Mouse (Mus musculus) left cerebral cortex, postnatal 25 days (tissue): Measurements from ENCODE around the gene Pik3c2a. TPM values are rescaled to one million over a fixed set of nuclear protein-coding genes. Genes with fewer than 3 reads are reported as not detected.

Experiments
- DNase-seq, 2 experiments: peaks; one replicate each; pipeline ENCODE4 v3.0.0; 2022; ENCODE audit warnings: low spot score in 2 of 2, mixed read lengths in 1 of 2
- intact Hi-C: fragments of 180-260 bp; cut with DNase I; formaldehyde crosslinking; loops from one replicate; pipeline ENCODE4 v1.15.1; 2025
- total RNA-seq, 2 experiments: library from RNA; stranded (reverse); gene quantifications; 2 replicates each; pipeline ENCODE4 v1.2.3; 2021

Pik3c2a gene
- 10 to 100 TPM; 22.3 to 27.9 TPM for total RNA-seq

DNA sequence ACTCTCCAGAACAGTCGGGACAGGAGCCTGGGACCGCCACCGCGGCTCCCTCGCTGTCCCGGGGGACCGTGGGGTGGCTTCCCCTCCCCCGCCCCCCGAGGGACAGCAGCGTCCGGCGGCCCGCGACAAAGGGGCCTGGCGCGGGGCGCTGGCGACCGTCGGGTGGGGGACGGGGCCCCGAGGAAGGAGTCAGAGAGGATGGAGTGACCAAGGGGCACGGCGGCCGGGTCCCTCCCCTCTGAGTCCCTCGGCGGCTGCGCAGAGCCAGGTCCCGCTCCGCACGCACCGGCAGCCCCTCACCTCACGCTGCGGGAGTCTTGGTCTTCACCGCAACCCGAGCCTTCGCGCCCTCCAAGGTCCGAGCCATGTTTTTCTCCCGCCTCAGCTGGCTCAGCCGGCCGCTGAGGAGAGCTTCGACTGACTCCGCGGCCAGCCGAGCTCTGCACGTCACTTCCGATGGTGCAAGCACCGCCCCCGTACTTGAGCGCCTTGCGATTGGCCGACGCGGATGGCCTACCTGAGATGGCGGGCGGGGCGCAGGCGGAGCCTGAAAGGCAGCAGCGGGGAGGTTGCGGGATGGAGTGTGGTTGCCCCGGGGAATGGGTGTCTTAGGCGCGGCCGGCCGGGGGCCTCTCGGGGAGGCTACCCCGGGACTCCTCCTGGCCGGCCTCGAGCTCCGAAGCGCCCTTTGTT is at the start of gene Pik3c2a:
Pik3c2a (minus strand) TSS at position 446 of the 693 bp plus-strand sequence.
- peak; percentile 95 to 98 for DNase-seq
- intact Hi-C loops, result loop anchor here (5.0 kb wide), 1 partner anchor 59 kb away; the partner anchor contains the start of gene Nucb2

DNA sequence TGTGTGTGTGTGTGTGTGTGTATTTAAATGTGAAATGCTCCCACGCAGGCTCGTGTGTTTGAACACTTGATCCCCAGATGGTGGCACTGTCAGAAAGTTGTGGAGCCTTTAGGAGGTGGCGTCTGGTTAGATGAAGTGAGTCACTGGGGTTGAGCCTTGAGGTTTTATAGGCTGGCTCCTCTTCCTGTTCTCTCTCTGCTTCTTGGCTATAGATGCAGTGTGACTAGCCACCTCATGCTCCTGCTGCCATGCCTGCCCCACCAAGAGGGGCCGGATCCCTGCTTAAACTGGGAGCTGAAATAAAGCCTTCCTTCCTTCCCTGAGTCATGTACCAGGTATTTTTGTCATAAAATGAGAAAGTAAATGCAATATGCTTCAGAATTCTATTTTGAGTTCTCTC is 47.9 kb upstream of the Pik3c2a start:
- peak in 1 of 2 experiments; percentile 19 for DNase-seq
- intact Hi-C loops, result no loop called here

DNA sequence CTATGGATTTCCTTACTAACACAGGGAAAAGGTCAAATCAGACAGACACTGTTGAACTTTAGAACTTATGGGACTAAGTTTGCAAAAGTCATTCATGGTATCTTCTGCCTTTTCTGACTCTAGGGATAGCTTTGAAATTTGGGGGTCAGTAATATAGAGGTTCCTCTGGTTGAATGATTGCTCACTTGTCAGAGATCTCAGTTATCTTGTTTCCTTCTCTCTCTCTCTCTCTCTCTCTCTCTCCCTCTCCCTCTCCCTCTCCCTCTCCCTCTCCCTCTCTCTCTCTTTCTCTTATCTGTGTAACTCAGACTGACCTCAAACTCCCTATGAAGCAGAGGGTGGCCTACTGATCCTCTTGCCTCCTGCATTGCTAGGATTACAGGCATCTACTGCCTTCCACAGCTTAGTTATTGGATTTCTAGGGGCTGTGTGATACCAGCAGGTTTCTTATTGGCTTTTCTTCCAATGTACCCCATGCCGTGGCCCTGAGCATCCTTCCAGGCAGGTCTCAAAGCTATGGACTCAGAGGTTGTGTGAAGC is 41.9 kb upstream of the Pik3c2a start:
- intact Hi-C loops, result no loop called here
- DNase-seq, result no peak

DNA sequence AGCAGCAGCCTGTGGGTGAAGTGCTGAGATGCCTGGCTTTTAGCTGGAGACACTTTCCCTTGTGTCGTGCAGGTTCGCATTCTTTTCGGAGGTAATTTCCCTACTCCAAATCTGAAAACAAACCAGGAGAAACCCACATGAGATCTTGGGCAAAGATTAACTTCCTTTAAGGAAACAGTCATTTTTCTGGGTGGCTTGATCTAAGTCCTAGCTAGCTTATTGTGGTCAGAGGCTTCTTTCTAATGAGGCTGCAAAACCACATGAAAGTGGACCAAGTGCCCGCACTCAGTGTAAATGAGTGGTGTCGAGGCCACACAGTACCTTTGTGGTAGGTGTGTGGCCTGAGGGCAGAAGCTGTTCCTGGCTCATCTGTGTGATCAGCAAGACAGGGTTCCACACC is 41.0 kb upstream of the Pik3c2a start:
- DNase-seq, result no peak
- intact Hi-C loops, result no loop called here

DNA sequence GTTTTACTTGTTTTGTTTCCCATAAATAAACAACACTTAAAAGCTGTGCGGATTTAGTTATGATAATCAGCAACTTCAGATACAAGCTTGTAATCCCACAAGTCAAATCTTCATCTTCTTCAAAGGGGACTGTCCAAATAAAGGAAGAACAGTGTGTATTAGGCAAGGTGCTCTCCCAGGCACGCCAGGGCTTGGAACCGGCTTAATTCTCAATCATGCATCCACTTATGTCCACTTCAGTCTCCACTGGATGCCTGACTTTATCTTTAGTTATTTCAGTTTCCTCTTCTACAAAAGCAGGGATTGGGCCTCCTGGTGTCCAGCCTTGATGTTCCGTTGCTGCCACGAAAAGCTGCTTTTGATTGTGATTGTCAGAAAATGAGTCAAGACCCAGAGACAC is 40.5 kb upstream of the Pik3c2a start:
- no peak for DNase-seq
- intact Hi-C loops, result no loop called here

DNA sequence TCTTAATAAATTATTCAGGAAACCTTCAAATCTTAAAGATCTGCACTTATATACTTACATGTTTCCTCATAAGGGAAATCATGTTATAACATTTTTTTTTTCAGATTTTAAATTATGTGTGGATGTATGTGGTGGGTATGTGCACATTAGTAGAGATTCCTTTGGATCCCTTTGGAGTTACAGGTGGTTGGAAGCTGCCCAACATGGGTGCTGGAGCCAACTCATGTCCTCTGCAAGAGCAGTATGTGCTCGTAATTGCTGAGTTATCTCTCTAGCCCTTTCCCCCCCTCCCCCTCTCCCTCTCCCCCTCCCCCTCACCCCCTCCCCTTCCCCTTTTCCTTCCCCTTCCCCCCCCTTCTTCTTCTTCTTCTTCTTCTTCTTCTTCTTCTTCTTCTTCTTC is 39.9 kb upstream of the Pik3c2a start:
- intact Hi-C loops, result no loop called here
- DNase-seq, result no peak

DNA sequence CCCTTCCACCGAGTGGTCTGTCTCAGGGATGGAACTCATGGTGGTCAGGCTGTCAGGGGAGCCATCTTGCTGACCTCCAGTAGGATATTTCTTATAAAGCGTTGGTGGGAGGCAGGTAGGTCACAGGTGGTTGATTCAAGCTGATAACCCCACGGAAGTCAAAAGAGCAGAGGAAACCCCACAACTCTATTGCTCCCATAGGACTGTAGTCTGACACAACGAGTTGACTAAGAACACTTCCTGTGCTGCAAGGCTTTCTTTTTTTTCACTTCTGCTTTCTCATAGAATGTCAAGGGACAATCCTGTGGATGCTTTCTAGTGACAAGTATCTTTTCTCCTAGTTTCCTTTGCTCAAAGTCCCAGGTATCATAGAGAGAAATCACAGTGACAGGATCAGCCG is 33.0 kb upstream of the Pik3c2a start:
- intact Hi-C loops, result no loop called here
- no peak for DNase-seq

DNA sequence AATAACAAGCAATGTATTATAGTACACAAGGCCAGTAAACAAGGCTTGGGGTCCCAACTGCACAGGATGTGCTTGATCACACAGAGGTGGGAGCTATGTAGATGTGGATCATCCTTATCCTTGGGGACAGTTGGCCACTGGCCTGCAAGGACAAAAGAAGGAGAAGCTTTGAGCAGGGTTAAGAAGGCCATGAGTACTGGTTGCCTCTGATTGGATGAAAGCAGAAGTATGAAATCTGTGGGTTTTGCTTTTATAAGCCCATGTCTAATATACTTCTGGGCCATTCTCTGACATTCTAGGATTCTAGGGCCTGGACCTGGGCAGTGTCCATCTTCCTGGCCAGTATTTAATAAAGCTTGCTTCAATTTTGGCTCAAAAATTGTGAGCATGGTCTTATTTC is 32.6 kb upstream of the Pik3c2a start:
- intact Hi-C loops, result no loop called here
- DNase-seq, result no peak

DNA sequence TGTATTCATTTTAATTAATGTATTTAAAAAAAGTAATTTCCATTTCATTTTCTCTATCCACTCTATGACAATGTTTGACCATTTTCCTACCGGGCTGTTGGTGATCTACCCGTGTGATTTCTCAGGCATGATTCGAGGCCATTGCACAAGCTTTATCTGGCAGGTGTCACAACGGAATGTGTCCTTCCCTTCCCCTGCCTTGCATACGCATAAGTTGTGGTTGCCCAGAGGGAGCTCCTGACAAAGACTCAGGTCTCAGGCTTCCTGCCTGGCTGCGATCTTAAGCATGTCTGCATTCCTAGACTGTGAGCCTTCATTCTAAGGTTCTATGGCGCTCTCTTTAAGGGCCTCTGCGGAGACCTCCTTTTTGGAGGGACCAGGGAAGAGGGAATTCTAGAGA is 18.9 kb upstream of the Pik3c2a start:
- no peak for DNase-seq
- intact Hi-C loops, result no loop called here

DNA sequence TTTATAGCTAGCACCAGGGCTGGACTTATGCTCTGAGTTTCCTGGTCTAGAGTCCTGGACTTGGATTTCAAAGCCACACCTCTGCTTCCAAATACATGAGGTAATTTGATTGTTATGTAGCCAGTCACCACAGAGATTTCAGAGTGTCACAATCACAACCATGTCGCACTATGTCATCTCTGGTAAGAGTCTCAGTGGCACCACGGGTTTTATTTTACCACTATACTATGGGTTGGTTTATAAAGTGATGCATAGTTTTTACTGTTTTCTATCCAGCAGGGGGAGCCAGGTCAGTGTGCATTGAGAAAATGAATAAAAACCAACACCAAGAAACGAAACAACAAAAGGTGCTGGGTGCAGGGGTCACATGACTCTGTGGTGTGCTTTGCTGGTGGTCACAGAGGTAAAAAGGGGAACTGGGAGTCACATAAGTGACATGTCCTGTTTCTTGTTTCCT is 15.8 kb upstream of the Pik3c2a start:
- intact Hi-C loops, result loop anchor here (5.0 kb wide), 2 partner anchors 43 to 148 kb away; partner anchors contain the start of gene Nucb2

DNA sequence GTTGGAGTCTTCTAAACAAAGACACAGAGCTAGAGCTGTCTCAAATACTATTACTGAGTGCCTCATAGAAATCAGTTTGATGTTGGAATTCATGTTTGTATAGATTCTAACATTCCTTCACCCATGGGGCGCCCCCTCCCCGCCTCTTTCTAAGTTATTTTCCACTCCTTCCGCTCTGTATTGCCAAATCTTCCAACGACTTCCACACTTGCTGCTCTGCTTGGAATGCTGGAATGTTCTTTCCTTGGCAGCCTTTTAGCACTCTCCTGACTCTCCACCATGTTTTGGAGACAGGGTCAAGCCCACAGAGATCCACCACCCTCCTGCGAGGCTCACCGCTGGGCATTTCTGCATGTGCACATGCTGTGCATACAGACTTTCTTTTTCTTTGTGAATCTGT is 14.1 kb upstream of the Pik3c2a start:
- DNase-seq, result no peak
- intact Hi-C loops, result loop anchor here (5.0 kb wide), 2 partner anchors 45 to 150 kb away; partner anchors contain the start of gene Nucb2

More for the DNA sequence above, 15.8 kb upstream of the Pik3c2a start:
- DNase-seq, result peak in 1 of 2 experiments; percentile 26

DNA sequence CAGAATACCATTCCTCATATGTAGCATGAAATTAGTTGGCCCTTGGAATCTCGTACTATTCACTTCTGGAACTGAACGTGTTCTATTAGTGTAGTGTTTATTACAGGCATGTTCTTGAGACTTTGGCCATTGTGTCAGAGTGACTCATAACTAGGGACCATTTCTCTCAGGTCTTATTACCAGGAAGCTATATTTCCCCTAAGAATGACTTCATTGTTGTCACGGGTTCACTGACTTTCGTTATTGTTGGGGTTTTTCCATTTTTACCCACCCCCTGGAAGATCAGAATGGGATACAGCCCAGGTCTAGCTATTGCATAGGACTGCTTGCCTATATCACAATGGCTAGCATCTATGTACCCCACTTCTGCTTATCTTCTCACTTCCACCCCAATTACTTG is 13.7 kb upstream of the Pik3c2a start:
- DNase-seq, result no peak
- intact Hi-C loops, result loop anchor here (5.0 kb wide), 2 partner anchors 45 to 150 kb away; partner anchors contain the start of gene Nucb2

DNA sequence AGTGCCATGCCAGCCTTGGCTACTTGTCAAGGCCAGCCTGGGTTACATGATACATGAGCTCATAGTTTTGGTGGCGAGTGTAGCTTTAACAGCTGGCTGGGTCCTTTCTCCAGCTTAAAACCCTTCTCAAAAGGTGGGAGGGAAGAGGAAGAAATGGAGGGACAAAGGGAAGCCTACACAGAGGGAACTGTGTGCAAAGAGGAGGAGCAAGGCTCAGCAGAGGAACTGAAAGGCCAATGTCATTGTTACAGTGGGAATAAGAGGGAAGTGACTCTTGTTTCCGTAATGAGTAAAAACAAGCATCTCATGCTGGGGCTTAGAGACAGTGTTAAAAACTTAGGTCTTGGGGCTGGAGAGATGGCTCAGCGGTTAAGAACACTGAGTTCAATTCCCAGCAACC is 3.4 kb upstream of the Pik3c2a start:
- no peak for DNase-seq
- intact Hi-C loops, result no loop called here

DNA sequence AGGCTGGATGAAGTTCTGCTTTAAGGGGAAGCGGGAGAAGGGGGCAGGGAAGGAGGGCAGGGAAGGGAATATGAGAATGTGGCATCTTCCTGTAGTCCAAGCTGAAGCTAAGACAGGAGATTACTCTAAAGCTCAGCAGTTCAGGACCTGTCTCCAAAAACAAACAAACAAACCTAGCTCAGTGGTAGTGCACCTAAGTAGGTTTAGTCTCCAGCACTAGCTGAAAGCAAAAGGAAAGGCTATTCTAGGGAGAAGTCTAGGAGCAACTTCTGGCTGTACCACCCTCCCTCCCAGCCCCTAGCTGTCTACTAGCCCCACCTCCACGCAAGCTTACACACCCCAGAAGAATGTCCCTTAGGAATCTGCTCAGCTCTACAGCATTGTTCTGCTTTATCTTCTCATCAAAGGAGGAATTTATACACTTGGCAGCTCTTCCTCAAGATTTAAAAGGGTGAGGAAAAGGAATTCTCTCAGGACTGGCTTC is 1.1 kb upstream of the Pik3c2a start:
- DNase-seq, result peak in 1 of 2 experiments; percentile 8
- intact Hi-C loops, result loop anchor here (5.0 kb wide), 1 partner anchor 58 kb away; the partner anchor contains the start of gene Nucb2

DNA sequence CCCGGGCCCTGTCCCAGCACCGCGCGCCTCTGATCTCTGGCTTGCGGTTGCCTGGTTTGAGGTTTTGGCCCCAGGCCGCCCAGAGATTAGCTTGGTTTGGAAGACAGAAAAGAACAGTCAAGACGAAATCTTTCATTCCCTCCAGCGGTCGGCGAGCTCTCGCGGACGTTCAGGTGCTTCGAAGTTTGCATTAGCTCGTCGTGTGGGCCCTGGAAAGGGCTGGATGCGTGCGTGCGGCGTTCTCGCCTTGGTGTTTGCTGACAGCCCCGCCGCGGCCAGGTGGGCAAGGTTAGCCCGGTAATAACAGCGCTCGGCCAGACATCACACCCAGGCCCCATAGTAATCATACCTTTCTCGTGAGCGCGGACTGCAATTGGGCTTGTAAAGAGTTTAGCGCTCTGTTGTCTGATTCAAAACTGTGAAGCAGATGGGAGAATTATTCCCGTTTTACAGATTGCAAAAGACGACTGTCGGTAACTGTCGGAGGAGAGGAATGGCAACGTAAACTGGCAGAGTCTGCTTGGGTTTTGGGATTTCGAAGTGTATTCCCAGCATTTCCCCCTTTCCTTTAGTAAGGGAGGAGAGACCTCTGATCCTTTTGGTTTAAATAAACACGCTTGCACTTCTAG is 562 bp upstream of the Pik3c2a start:
- intact Hi-C loops, result loop anchor here (5.0 kb wide), 1 partner anchor 58 kb away; the partner anchor contains the start of gene Nucb2
- no peak for DNase-seq

DNA sequence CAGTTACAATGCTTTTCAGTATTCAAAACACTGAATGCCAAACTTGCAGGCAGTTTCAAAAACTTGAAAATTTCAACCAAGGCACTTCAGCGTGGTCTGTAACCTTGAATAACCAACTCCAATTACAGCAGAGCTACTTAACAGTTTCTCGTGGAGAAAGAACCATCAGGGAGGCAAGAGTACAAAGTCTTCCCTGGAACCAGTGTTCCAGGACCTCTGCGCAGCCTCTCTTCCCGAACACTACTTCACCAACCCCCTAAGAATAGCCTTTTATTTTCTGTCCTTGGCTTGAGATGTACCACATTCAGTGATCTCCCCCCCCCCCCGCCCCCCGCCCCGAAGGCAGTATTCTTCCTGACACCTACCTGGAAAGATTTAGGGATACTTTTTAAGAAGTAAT is 1.0 kb downstream of the Pik3c2a start:
- DNase-seq, result no peak
- intact Hi-C loops, result loop anchor here (5.0 kb wide), 1 partner anchor 60 kb away; the partner anchor contains the start of gene Nucb2

DNA sequence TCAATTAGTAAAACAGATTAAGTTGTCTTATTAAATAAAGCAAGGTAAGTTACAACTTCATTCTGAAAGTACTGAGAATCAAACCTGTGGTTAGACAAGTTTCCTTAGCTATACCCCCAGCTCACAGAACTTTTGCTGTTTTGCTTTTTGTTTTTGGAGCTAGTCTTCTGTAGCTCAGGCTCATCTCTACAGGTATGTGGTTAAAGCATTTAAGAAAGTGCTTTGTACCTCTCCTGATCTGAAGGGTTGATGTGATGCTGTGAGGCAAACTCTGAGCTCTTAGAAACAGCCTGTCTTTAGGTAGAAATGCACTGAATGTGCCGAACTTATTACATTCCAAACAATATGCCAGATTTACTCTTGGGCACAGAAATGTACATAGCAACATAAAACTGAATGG is 1.9 kb downstream of the Pik3c2a start:
- intact Hi-C loops, result loop anchor here (5.0 kb wide), 1 partner anchor 61 kb away; the partner anchor contains the start of gene Nucb2
- DNase-seq, result no peak

DNA sequence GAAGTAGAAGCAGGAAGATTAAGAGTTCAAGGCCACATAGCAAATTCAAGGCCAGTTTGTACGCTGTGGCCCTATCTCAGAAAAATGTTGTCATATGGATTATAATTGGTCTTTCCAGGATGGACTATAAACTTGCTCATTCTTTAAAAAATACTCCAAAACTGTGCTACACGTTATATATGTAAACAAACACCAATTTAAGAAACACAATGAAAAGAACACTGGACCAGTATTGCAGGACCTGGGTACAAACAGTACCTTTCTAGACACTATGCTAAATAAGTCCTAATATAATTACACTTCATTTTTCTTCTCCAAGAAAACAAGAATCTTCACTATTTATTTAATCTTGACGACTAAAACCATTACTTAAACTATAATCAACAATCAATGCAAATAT is 11.6 kb downstream of the Pik3c2a start:
- no peak for DNase-seq
- intact Hi-C loops, result no loop called here

DNA sequence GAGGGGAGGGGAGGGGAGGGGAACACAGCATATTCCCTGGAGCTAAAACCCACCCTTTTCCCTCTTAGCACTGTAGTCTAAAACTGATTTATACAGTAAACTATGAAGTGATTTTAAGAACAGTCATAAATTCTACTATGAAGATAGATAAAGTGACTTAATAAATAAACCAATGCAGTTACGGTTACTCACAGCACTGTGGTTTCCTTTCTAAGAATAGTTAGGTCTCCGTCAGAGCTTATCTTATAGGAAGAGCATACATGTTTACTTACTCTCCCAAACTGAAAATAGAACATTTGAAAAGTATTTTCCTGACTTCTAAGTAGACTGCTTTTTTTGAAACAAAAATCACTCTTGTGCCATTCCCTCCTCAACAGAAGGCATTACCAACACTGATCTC is 12.3 kb downstream of the Pik3c2a start:
- intact Hi-C loops, result no loop called here

DNA sequence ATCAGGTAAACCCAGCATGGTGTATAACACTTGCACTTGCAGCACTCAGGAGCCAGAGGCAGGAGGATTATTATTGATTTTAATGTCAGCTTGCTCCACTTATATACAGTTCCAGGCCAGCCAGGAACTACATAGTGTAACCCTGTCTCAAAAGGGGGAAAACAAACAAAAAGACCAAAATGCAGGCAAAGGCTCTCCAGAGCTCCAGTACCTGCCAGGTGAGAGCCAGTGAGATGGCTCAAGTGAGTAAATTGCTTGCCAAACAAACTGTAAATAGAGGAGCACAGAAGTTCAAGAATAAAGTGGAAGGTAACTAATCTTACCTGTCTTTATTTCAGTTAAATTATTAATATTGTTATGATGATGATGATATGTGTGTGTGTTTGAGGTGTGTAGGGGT is 16.0 kb downstream of the Pik3c2a start:
- no peak for DNase-seq
- intact Hi-C loops, result no loop called here

More for the DNA sequence above, 12.3 kb downstream of the Pik3c2a start:
- no peak for DNase-seq
